Comparison of ENCODE assay signal across 14 mouse cellular contexts in genomic region chr5:30202221-30202620, GRCm38 (mm10). TPM values are rescaled to one million over a fixed set of nuclear protein-coding genes. Genes with fewer than 3 reads are reported as not detected.
"Had no signal": no experiment of that assay in that cellular context is flagged by ENCODE, and none has a peak within 500 bp of the region (broad histone marks: within the 10 kb centered on the region; RNA-seq: fewer than 3 reads in every experiment).

No protein-coding gene starts in this region.

- H3K27me3 ChIP-seq: limb, embryonic 13.5 days; liver, embryonic 12.5 days; liver, embryonic 15.5 days; lung, embryonic 15.5 days; midbrain, embryonic 12.5 days; midbrain, embryonic 15.5 days had no signal

- DNase-seq: liver had no signal

- H3K4me3 ChIP-seq: limb, embryonic 10.5 days; limb, embryonic 13.5 days; liver, embryonic 12.5 days; liver, embryonic 15.5 days; lung, embryonic 15.5 days; midbrain, embryonic 12.5 days; midbrain, embryonic 15.5 days had no signal

- ATAC-seq: liver, embryonic 12.5 days had no signal

- H3K36me3 ChIP-seq: limb, embryonic 10.5 days; limb, embryonic 13.5 days; liver, embryonic 12.5 days; liver, embryonic 15.5 days; lung, embryonic 15.5 days; midbrain, embryonic 12.5 days; midbrain, embryonic 15.5 days had no signal

- H3K9ac ChIP-seq: limb, embryonic 13.5 days; liver, embryonic 12.5 days; liver, embryonic 15.5 days; lung, embryonic 15.5 days; midbrain, embryonic 12.5 days; midbrain, embryonic 15.5 days had no signal

- H3K9me3 ChIP-seq: limb, embryonic 10.5 days; limb, embryonic 13.5 days; liver, embryonic 12.5 days; liver, embryonic 15.5 days; lung, embryonic 15.5 days; midbrain, embryonic 12.5 days; midbrain, embryonic 15.5 days had no signal

- H3K4me1 ChIP-seq: liver, embryonic 12.5 days; liver, embryonic 15.5 days; midbrain, embryonic 12.5 days; midbrain, embryonic 15.5 days had no signal

- H3K4me2 ChIP-seq: limb, embryonic 13.5 days; liver, embryonic 12.5 days; liver, embryonic 15.5 days; lung, embryonic 15.5 days; midbrain, embryonic 12.5 days; midbrain, embryonic 15.5 days had no signal

- H3K27ac ChIP-seq: limb, embryonic 10.5 days; limb, embryonic 13.5 days; liver, embryonic 12.5 days; liver, embryonic 15.5 days; lung, embryonic 15.5 days; midbrain, embryonic 12.5 days; midbrain, embryonic 15.5 days had no signal

RNA-seq across cellular contexts. Expression of gene Adgrf3, which starts 3.3 kb away (rescaled TPM):
- total RNA-seq: layer of hippocampus, adult 18-20 months; layer of hippocampus, postnatal 14 days; left cerebral cortex, adult 8-10 months; left cerebral cortex, postnatal 14 days had no signal
- polyA plus RNA-seq: limb, embryonic 10.5 days; limb, embryonic 13.5 days; liver, embryonic 12.5 days; liver, embryonic 15.5 days; midbrain, embryonic 12.5 days; midbrain, embryonic 15.5 days; neural tube, embryonic 11.5 days; neural tube, embryonic 14.5 days had no signal
